Mouse (Mus musculus): Measurements from ENCODE around the gene Vmn2r76.
"Not testable (repeated sequence)": the region's sequence is repeated elsewhere in the genome, so short reads cannot be mapped to it uniquely, and the experiment has no call there.

Gene Vmn2r76

GRCm38 (mm10) chr7:86246208-86246607 lies at the start of gene Vmn2r76:
Vmn2r76 (minus strand) TSS chr7:86246308.
- no peak for DNase-seq (ENCODE audit: low spot score in 2 of 2)

- no peak for DNase-seq (ENCODE audit: low spot score in 2 of 2)
These were observed 31.0 kb upstream of the Vmn2r76 start, which contains the start of gene Olfr310 for GRCm38 (mm10) chr7:86277072-86277471. Olfr310 (minus strand) TSS chr7:86277172.

GRCm38 (mm10) chr7:86211345-86211744 lies 34.8 kb downstream of the Vmn2r76 start:
- no peak for DNase-seq (ENCODE audit: low spot score in 2 of 2)

GRCm38 (mm10) chr7:86171678-86172077 lies 74.4 kb downstream of the Vmn2r76 start, which contains the start of gene Vmn2r75:
Vmn2r75 (minus strand) TSS chr7:86171778.
- not testable (repeated sequence) for DNase-seq (ENCODE audit: low spot score in 2 of 2)

Data from urinary bladder, postnatal 36 days (tissue).